Mouse (Mus musculus): Measurements from ENCODE around the gene Hpd. TPM values are rescaled to one million over a fixed set of nuclear protein-coding genes. Genes with fewer than 3 reads are reported as not detected.

The Hpd gene
- total and polyA plus RNA-seq, 3 experiments = 0.20 TPM; not detected in 2

- Histone ChIP-seq H3K36me3 (replicated peaks in 1 of 2; ENCODE audit: control insufficient read depth in 1 of 2, insufficient read depth in 1 of 2, low read length in 1 of 2) (peaks cover 18 to 37% of the 10 kb centered on the region in 2 experiments), H3K4me1 (ENCODE audit: control insufficient read depth in 1 of 2, insufficient read depth in 2 of 2) (peaks cover 0 to 18% of the 10 kb centered on the region in 2 experiments; a peak in 3 of 4 replicates), H3K9ac (ENCODE audit: insufficient read depth, low read depth) (no peak within 1 kb of the TSS), H3K79me2 (replicated peaks; ENCODE audit: control insufficient read depth, extremely low read depth, insufficient read depth, poor library complexity, severe bottlenecking) (no peaks in the 10 kb centered on the region), H3K27me3 (replicated peaks) (no peaks in the 10 kb centered on the region), H3K4me3 (replicated peaks in 1 of 3; ENCODE audit: low read depth in 2 of 3, low read length in 2 of 3, poor library complexity in 1 of 3) (no peak within 1 kb of the TSS), H3K27ac (ENCODE audit: insufficient read depth, low read depth) (no peak within 1 kb of the TSS), H3K9me3 (replicated peaks; ENCODE audit: low read length) (no peaks in the 10 kb centered on the region), H3K4me2 (ENCODE audit: insufficient read depth, low read depth, poor library complexity, severe bottlenecking) (no peak within 1 kb of the TSS)
- DNase-seq (ENCODE audit: extremely low read depth) = no peak
- in situ Hi-C loops (cut with MboI; ENCODE audit: low pct_ligation_motif_present, low pct_unique_long_range_greater_than_20kb, low sequenced_read_pairs) = no loop called here
- dilution Hi-C loops (cut with MboI; ENCODE audit: extremely low pct_ligation_motif_present, extremely low pct_unique_long_range_greater_than_20kb, low sequenced_read_pairs) = no loop called here
- TF ChIP-seq MAZ (IDR thresholded peaks at IDR 0.05; ENCODE audit: low read depth, low read length) (no peak), ZNF384 (IDR thresholded peaks at IDR 0.05; ENCODE audit: low read depth, low read length) (no peak), GABPA (IDR thresholded peaks at IDR 0.05; ENCODE audit: insufficient replicate concordance, low read depth, low read length) (no peak), POLR2AphosphoS2 (IDR thresholded peaks at IDR 0.05; ENCODE audit: low read depth, low read length) (no peak), ZMIZ1 (IDR thresholded peaks at IDR 0.05; ENCODE audit: low read depth, low read length) (no peak), SIN3A (IDR thresholded peaks at IDR 0.05; ENCODE audit: low read length) (no peak), EP300 (IDR thresholded peaks at IDR 0.05; ENCODE audit: low read length) (no peak), MXI1 (IDR thresholded peaks at IDR 0.05; ENCODE audit: low read depth, low read length) (no peak), CHD1 (IDR thresholded peaks at IDR 0.05; ENCODE audit: low read depth, low read length) (no peak), MEF2A (IDR thresholded peaks at IDR 0.05; ENCODE audit: borderline replicate concordance, low read depth, low read length) (no peak), E2F4 (IDR thresholded peaks at IDR 0.05; ENCODE audit: insufficient replicate concordance, low read depth, low read length) (no peak), MYC (IDR thresholded peaks at IDR 0.05; ENCODE audit: low read depth, low read length) (no peak), TCF12 (IDR thresholded peaks at IDR 0.05; ENCODE audit: low read depth, low read length) (no peak), ZKSCAN1 (IDR thresholded peaks at IDR 0.05; ENCODE audit: borderline replicate concordance, low read depth, low read length) (no peak), HCFC1 (IDR thresholded peaks at IDR 0.05; ENCODE audit: low read depth, low read length) (no peak), ZC3H11A (IDR thresholded peaks at IDR 0.05; ENCODE audit: low read depth, low read length) (no peak), MAX (IDR thresholded peaks at IDR 0.05; ENCODE audit: low read length) (no peak), SMC3 (IDR thresholded peaks at IDR 0.05; ENCODE audit: low read depth, low read length) (no peak), RCOR1 (conservative IDR thresholded peaks at IDR 0.05; ENCODE audit: low read depth, low read length) (no peak)
These were observed 13.2 kb downstream of the Hpd start, which contains the start of gene Psmd9 for GRCm38 (mm10) chr5:123169284-123169683. Gene Psmd9, plus strand, starts transcription at chr5:123169413.

GRCm38 (mm10) chr5:123167591-123167990, 14.9 kb downstream of the Hpd start:
- Histone ChIP-seq H3K4me2 (ENCODE audit: insufficient read depth, low read depth, poor library complexity, severe bottlenecking) (no peak overlapping the region), H3K4me1 (ENCODE audit: control insufficient read depth in 1 of 2, insufficient read depth in 2 of 2) (peaks cover 0 to 18% of the 10 kb centered on the region in 2 experiments; a peak in 3 of 4 replicates), H3K27ac (ENCODE audit: insufficient read depth, low read depth) (no peak overlapping the region), H3K27me3 (replicated peaks) (no peaks in the 10 kb centered on the region), H3K79me2 (replicated peaks; ENCODE audit: control insufficient read depth, extremely low read depth, insufficient read depth, poor library complexity, severe bottlenecking) (no peaks in the 10 kb centered on the region), H3K9ac (ENCODE audit: insufficient read depth, low read depth) (no peak overlapping the region), H3K4me3 (replicated peaks in 1 of 3; ENCODE audit: low read depth in 2 of 3, low read length in 2 of 3, poor library complexity in 1 of 3) (no peak overlapping the region), H3K36me3 (replicated peaks in 1 of 2; ENCODE audit: control insufficient read depth in 1 of 2, insufficient read depth in 1 of 2, low read length in 1 of 2) (peaks cover 35 to 54% of the 10 kb centered on the region in 2 experiments), H3K9me3 (replicated peaks; ENCODE audit: low read length) (no peaks in the 10 kb centered on the region)
- DNase-seq (ENCODE audit: extremely low read depth) = no peak
- no peak for TF ChIP-seq MEF2A (IDR thresholded peaks at IDR 0.05; ENCODE audit: borderline replicate concordance, low read depth, low read length)
- 0 out of 2 replicates have a peak, but pooled peaks have one; percentile 22 for TF ChIP-seq JUND (conservative IDR thresholded peaks at IDR 0.05; ENCODE audit: low read depth, low read length)
- TF ChIP-seq E2F4 (IDR thresholded peaks at IDR 0.05; ENCODE audit: insufficient replicate concordance, low read depth, low read length) = no peak
- peak; percentile 53; the same call in 1 of the 2 replicates for TF ChIP-seq ZNF384 (IDR thresholded peaks at IDR 0.05; ENCODE audit: low read depth, low read length)
- dilution Hi-C loops (cut with MboI; ENCODE audit: extremely low pct_ligation_motif_present, extremely low pct_unique_long_range_greater_than_20kb, low sequenced_read_pairs) (no loop called here), in situ Hi-C loops (cut with MboI; ENCODE audit: low pct_ligation_motif_present, low pct_unique_long_range_greater_than_20kb, low sequenced_read_pairs) (no loop called here)

Data from CH12.LX (cell line).